Mouse (Mus musculus): ENCODE measurements around the gene Ugcg.

The Ugcg gene

GRCm38 (mm10) chr4:59231266-59232055, 42.4 kb downstream of the Ugcg start:
- DNase-seq: no peak

DNA sequence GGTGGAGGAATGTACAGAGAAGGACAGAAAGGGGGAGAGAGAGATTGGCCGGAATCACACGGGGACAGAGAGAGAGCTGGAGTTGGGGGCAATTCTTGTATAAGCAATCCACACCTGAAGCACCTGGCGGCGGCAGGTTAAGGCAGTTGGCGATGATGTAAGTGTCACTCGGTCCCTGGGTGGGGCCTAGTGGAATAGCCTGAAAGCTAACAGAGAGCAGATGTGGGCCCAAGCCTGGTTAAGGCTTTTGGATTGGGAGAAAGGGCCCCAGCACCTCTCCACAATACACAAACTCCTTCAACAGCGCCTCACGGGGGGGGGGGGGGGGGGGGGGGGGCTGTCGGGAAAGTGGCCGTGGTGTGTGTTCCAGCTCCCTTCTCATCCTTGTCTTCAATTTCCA, 45.0 kb downstream of the Ugcg start:
- DNase-seq: no peak

GRCm38 (mm10) chr4:59234451-59235216, 45.6 kb downstream of the Ugcg start:
- no peak for DNase-seq

DNA sequence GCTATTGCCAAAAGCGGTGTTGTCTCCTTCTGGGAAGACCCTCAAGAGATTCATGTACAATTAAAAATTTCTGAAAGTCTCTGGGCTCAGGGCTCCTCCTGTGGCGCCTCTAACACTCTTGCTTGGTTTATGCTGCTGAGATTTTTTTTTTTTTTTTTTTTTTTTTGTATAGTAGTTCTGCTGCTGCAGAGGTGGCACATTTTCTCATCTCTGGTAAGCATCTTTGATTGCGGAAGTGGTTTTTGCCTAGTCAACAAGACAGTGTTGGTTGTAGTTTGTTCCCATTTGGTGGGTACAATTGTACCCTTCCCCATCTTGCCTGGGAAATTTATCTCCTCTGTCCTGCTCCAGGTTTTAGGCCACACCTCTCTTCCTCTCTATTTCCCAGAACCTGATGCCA, 47.3 kb downstream of the Ugcg start:
- no peak for DNase-seq

- no peak for DNase-seq
These were observed 49.7 kb downstream of the Ugcg start for GRCm38 (mm10) chr4:59238641-59239311.

GRCm38 (mm10) chr4:59239312-59239728, 50.3 kb downstream of the Ugcg start:
- no peak for DNase-seq

DNA sequence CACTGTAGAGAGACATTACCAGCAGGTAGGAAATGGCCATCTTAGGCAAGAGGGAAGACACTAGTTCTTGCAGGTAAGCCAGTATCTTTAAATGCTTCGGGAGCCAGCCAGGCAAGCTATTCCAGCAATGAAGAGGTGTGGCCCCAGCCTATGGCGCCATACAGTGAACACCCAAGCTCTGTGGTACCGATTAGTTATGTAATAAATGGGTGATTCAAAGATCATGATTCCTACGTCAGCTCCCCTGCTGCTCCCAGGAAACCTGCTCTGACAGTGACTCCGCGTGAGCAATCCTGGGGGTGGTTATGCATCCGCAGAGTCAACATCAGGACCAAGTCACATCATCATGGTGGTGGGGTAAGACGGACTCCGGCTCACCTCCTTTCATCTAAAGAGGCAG, 51.1 kb downstream of the Ugcg start:
- DNase-seq: no peak

- DNase-seq: no peak
These were observed 52.0 kb downstream of the Ugcg start for GRCm38 (mm10) chr4:59241096-59241495.

DNA sequence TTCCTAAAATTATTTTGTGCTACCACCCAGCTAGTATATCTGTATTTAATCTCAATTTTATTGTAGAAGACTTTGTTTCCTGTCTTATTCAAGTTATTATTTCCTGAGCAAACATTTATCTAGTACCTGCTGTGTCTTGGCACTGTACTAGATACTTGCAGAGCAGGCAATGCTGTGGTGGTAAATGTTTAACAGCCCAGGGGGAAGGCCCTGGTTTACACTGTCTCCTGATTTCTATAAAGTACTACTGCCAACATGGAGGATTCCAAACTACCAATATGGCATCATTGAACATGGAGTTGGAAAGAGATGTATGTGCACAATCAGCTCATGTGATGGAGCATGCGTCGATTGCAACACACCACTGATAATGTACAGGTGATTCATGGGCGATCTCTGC, 53.2 kb downstream of the Ugcg start:
- DNase-seq: no peak

DNA sequence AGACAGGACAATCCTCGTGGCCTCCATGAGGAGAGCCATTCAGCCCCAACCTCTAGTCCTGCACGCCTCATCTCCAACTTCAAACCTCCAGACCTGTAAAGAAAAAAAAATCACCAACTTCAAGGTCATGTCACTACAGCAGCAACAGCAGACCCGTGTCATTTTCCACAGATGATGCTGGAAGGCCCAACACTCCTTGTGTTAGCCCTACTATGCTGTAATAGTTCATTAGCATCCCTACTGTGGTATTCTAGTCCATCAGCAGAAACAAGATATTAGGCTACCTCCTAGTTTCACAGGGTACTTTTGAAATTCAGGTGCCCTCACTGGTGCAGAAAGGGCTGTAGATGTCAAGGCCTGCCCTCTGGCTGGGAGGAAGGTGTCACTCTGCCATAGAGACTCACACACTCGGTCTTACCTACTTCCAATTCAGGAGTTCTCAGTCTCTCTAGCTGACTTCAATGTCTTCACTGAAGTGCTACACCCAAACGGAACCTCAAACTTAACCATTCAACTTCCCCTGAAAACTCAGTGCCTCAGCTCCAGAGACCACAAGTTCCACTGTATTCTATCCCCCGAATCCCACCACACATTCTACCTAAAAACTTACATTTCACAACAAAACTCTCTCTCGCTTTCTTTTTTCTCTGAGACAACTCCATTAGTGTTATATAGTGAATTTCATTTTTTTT, 54.9 kb downstream of the Ugcg start:
- DNase-seq: peak; percentile 28

- no peak for DNase-seq
These were observed 55.9 kb downstream of the Ugcg start for GRCm38 (mm10) chr4:59244791-59245555.

DNA sequence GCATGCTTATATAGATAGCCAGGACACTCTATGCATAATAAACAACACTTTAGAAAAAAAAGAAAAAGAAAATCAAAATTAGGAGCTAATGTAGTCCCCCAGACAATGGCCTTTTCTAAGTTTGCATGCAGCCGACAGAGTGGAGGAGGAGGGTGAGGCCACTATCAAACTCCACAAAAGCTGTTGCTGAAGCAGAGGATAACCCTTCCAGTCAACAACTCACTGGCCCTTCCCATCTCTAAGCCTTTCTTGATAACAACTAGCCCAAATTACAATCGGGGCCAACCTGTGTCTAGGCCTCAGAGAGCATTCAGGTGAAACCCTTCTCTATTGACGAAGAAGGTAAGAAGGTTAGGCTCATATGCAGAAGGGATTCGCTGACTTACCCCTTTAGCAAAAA, 56.7 kb downstream of the Ugcg start:
- no peak for DNase-seq

DNA sequence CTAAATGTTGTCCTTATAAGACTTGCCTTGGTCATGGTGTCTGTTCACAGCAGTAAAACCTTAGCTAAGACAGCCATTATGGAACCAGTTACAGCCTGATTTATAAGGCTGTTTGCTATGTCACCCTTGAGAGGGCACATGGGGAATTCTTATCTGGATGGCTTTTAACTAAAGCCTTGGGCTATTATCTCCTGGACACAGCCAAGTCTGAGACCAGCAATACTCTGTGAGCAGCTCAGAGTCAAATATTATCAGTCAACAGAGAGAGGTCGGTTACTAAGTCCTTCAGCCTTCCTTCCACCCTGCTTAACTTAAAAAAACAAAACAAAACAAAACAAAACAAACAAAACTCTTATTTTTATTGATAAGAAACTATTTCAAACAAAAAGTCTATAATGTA, 58.5 kb downstream of the Ugcg start:
- DNase-seq: no peak

GRCm38 (mm10) chr4:59248035-59248434, 59.0 kb downstream of the Ugcg start:
- no peak for DNase-seq

GRCm38 (mm10) chr4:59252386-59253054, 63.5 kb downstream of the Ugcg start:
- no peak for DNase-seq

GRCm38 (mm10) chr4:59253055-59253434, 64.0 kb downstream of the Ugcg start:
- no peak for DNase-seq

GRCm38 (mm10) chr4:59254397-59254796, 65.3 kb downstream of the Ugcg start:
- DNase-seq: no peak

- DNase-seq: no peak
These were observed 66.9 kb downstream of the Ugcg start for GRCm38 (mm10) chr4:59255988-59256387.

DNA sequence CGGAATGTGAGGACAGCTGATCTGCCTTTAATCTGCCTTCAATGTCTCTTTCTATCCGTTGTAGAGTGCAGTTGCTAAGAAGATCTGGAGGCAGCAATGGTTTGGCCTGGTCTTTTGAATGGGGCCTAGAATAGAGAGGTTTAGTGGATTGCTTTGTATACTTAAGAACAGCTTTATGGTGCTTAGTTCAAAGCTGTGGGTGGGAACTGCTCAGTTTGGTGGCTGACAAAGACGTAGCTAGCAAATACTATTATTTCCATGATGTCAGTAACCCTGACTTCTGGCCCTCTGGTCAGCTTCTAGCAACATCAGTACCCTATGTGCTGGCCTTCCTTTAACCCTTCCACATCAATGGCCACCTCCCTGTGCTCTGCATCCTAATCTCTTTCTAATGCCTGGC, 68.8 kb downstream of the Ugcg start:
- no peak for DNase-seq

DNA sequence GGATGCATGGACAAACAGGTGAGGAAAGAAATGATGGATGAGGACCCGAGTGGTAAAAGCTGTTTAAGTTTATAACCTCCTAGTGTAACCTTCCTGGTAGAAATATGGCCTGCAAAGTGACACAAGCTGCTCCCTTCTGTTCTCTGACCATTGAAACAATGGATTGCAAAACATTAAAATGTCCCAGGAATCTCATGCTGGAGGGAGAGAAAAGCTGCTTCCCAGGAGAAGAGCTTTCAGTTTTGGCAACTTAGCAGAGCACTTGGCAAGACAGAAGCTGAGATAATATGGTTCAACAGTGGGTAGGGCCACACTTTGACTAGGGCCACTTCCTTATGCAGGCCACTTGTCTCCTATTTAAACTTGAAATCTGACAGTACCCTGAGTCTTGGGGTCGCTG, 69.7 kb downstream of the Ugcg start:
- no peak for DNase-seq

- no peak for DNase-seq
These were observed 70.7 kb downstream of the Ugcg start for GRCm38 (mm10) chr4:59259806-59260205.
